In the genomic region with DNA sequence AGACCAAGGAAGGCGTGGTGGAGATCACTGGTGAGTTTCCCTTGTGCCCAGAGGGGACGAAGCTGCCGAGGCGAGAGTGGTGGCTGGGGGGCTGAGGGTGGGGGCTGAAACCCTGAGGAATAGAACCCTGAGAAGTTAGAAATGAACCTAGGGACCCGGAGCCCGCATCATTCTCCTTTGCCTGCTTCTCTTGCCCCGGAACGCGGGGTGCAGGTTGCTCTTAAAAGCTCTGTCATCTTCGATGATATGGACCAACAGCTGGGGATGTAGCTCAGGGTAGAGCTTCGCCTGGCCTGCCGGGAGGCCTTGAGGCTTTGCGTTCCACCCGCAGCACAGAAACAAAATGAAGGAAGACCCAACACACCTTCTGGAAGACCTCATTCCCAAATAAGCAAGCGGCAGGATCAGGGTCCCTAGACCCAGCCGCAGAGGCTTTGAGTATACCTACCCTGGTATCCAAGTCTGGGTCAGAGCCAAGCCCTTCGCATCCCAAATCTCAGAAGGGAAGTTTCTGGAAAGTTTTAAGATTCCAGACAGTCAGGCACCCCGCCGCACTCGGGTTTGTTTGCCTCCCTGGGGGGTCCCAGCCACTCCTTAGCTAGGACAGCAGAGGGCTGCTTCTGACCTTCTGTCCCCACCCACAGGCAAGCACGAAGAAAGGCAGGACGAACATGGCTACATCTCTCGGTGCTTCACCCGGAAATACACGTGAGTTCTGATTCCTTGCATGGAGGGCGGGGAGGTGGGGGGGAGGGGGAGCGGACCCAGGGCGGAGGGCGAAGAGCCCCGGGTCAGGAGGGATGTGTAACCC, we compare ENCODE assay signal across 9 mouse cellular contexts. TPM values are rescaled to one million over a fixed set of nuclear protein-coding genes. Genes with fewer than 3 reads are reported as not detected.
DNase-seq lines count a peak whose midpoint lies in the region; ATAC-seq and TF ChIP-seq lines count a peak whose summit lies in the region.
"Had no signal": no experiment of that assay in that cellular context is flagged by ENCODE, and none has a peak within 500 bp of the region (broad histone marks: within the 10 kb centered on the region; RNA-seq: fewer than 3 reads in every experiment).

No protein-coding gene starts in this region.

- no peak overlapping the region for H3K27ac ChIP-seq in spleen, adult 2 months (ENCODE audit: insufficient read depth, low read length)
- H3K27ac ChIP-seq in liver, embryonic 16.5 days (ENCODE audit: low read length) = no peak overlapping the region
- H3K27ac ChIP-seq: macrophage had no signal

- TF ChIP-seq CTCF in spleen, adult 2 months (IDR thresholded peaks at IDR 0.05; ENCODE audit: extremely low read depth, insufficient read depth, insufficient read length, insufficient replicate concordance) = no peak

- TF ChIP-seq POLR2A in spleen, adult 2 months (IDR thresholded peaks at IDR 0.05; ENCODE audit: low read depth, low read length) = no peak

- whole genome bisulfite sequencing in spleen, adult 2 months = 10% methylated on average over 30 of the region's 30 CpGs
- 4% methylated on average over 30 of the region's 30 CpGs for whole genome bisulfite sequencing in liver, embryonic 16.5 days (ENCODE audit: insufficient replicate concordance)

- DNase-seq in spleen, adult 2 months (ENCODE audit: low read depth in 1 of 2, low spot score in 2 of 2) = no peak
- DNase-seq in spleen, postnatal 10 days (ENCODE audit: low spot score in 2 of 2) = no peak
- DNase-seq in heart, postnatal 36 days = peak; percentile 52 to 59
- DNase-seq in testis, postnatal 10 days (ENCODE audit: low spot score) = peak; percentile 64
- no peak for DNase-seq in adipocyte (ENCODE audit: low spot score)
- DNase-seq in right cerebral cortex, postnatal 25 days = no peak
- no peak for DNase-seq in thymus, postnatal 10 days (ENCODE audit: low spot score in 2 of 2)

- H3K27me3 ChIP-seq in spleen, adult 2 months (ENCODE audit: control insufficient read depth, insufficient read depth, low read length) = peaks cover 6% of the 10 kb centered on the region
- H3K27me3 ChIP-seq in liver, embryonic 16.5 days (ENCODE audit: control insufficient read depth, insufficient read depth, low read depth, low read length) = peaks cover 31% of the 10 kb centered on the region

- peaks cover 2% of the 10 kb centered on the region; the same call in 1 of the 2 replicates for H3K4me1 ChIP-seq in spleen, adult 2 months (ENCODE audit: control insufficient read depth, insufficient read depth, insufficient read length)
- no peaks in the 10 kb centered on the region for H3K4me1 ChIP-seq in liver, embryonic 16.5 days (ENCODE audit: control insufficient read depth, low read depth, low read length)

- H3K4me2 ChIP-seq in liver, embryonic 16.5 days (ENCODE audit: low read depth, low read length) = 0 out of 2 replicates have a peak overlapping the region, but pooled peaks have one; percentile 13

- intact Hi-C loops in heart, postnatal 36 days (cut with DNase I) = no loop called here

- H3K4me3 ChIP-seq in spleen, adult 2 months (ENCODE audit: extremely low read depth, insufficient read depth, insufficient read length) = peak overlapping the region; percentile 33
- no peak overlapping the region for H3K4me3 ChIP-seq in liver, embryonic 16.5 days (ENCODE audit: low read depth, low read length)

- H3K9me3 ChIP-seq in liver, embryonic 16.5 days (replicated peaks; ENCODE audit: control insufficient read depth, low read length) = no peaks in the 10 kb centered on the region

- ATAC-seq in liver, embryonic 16.5 days (ENCODE audit: low read depth) = no peak

- no peak overlapping the region for H3K9ac ChIP-seq in liver, embryonic 16.5 days (ENCODE audit: low read depth, low read length)

- no peaks in the 10 kb centered on the region for H3K36me3 ChIP-seq in spleen, adult 2 months (ENCODE audit: control insufficient read depth, insufficient read depth, low read length)
- no peaks in the 10 kb centered on the region for H3K36me3 ChIP-seq in liver, embryonic 16.5 days (ENCODE audit: control insufficient read depth, insufficient read depth)

RNA-seq across cellular contexts. Expression of a gene that starts 0.9 kb away (rescaled TPM):
- 34.0 and 70.5 TPM in 2 replicates for polyA plus RNA-seq in spleen, adult 2 months (2012; rRNA removed)
- total RNA-seq in heart, postnatal 36 days (2021) = 100 to 1,000 TPM; 406 to 459 TPM
- polyA plus RNA-seq in liver, embryonic 16.5 days (2015; fragmentation: Nextera tagmentation; extraction: Ambion mirVana) = 9.8 and 19.9 TPM in 2 replicates

RNA-seq across cellular contexts. Expression of a gene that starts 45.8 kb away (rescaled TPM):
- 40.9 and 50.0 TPM in 2 replicates for polyA plus RNA-seq in spleen, adult 2 months (2012; rRNA removed)
- total RNA-seq in heart, postnatal 36 days (2021) = 100 to 1,000 TPM; 279 to 282 TPM
- polyA plus RNA-seq in liver, embryonic 16.5 days (2015; fragmentation: Nextera tagmentation; extraction: Ambion mirVana) = 59.2 and 60.1 TPM in 2 replicates

Comparison
In these comparisons a context has a peak if more than half of its experiments do, and no peak if none do; other contexts are left out.
1. DNase-seq: peak in heart, postnatal 36 days (2 of 2) and testis, postnatal 10 days (single experiment); none in spleen, adult 2 months (0 of 2), spleen, postnatal 10 days (0 of 2), adipocyte (single experiment), right cerebral cortex, postnatal 25 days (single experiment) and thymus, postnatal 10 days (0 of 2).